Mouse (Mus musculus) monocyte, adult 2 months (primary cell): ENCODE measurements around the gene Myo19.
"Not testable (repeated sequence)": the region's sequence is repeated elsewhere in the genome, so short reads cannot be mapped to it uniquely, and the experiment has no call there.

Experiments used
- DNase-seq, 2 experiments: peaks; one replicate each; pipeline ENCODE4 v3.0.0; 2022; ENCODE audit warnings: low spot score in 2 of 2, low read depth in 1 of 2

The Myo19 gene

GRCm38 (mm10) chr11:84879772-84880464 is at the start of gene Myo19, which contains the start of gene Pigw:
Gene Myo19, plus strand, starts transcription at chr11:84880148.
Gene Pigw, minus strand, starts transcription at chr11:84880285.
- peak; percentile 26 to 59 for DNase-seq

- DNase-seq: no peak
Measured at GRCm38 (mm10) chr11:84839330-84839729, 40.6 kb upstream of the Myo19 start.

- no peak for DNase-seq
Measured at GRCm38 (mm10) chr11:84846741-84847474, 33.0 kb upstream of the Myo19 start.

- DNase-seq: no peak
Measured at GRCm38 (mm10) chr11:84847475-84848090, 32.4 kb upstream of the Myo19 start.

- DNase-seq: no peak
Measured at GRCm38 (mm10) chr11:84855285-84855684, 24.7 kb upstream of the Myo19 start.

GRCm38 (mm10) chr11:84865268-84865667 is 14.7 kb upstream of the Myo19 start:
- no peak for DNase-seq

GRCm38 (mm10) chr11:84867586-84867985 is 12.4 kb upstream of the Myo19 start:
- DNase-seq: no peak

GRCm38 (mm10) chr11:84868786-84869259 is 11.1 kb upstream of the Myo19 start:
- DNase-seq: no peak

GRCm38 (mm10) chr11:84869537-84870232 is 10.3 kb upstream of the Myo19 start:
- DNase-seq: peak; percentile 87 to 90

GRCm38 (mm10) chr11:84870337-84871043 is 9.5 kb upstream of the Myo19 start, which contains the start of gene Ggnbp2:
Gene Ggnbp2, minus strand, starts transcription at chr11:84870817.
- peak; percentile 79 to 92 for DNase-seq

- no peak for DNase-seq
Measured at GRCm38 (mm10) chr11:84871046-84871445, 8.9 kb upstream of the Myo19 start.

GRCm38 (mm10) chr11:84871548-84872069 is 8.3 kb upstream of the Myo19 start:
- DNase-seq: no peak

- DNase-seq: no peak
Measured at GRCm38 (mm10) chr11:84873042-84873833, 6.7 kb upstream of the Myo19 start.

- DNase-seq: not testable (repeated sequence)
Measured at GRCm38 (mm10) chr11:84876020-84876419, 3.9 kb upstream of the Myo19 start.

GRCm38 (mm10) chr11:84879007-84879771 is 759 bp upstream of the Myo19 start:
- no peak for DNase-seq

GRCm38 (mm10) chr11:84880465-84880961 is 565 bp downstream of the Myo19 start:
- peak in 1 of 2 experiments; percentile 45 for DNase-seq

- no peak for DNase-seq
Measured at GRCm38 (mm10) chr11:84880971-84881370, 1.0 kb downstream of the Myo19 start.

- no peak for DNase-seq
Measured at GRCm38 (mm10) chr11:84882346-84882745, 2.4 kb downstream of the Myo19 start.
